ENCODE assay signal across 8 mouse cellular contexts in genomic region chr9:78615401-78616021, GRCm38 (mm10). TPM values are rescaled to one million over a fixed set of nuclear protein-coding genes. Genes with fewer than 3 reads are reported as not detected.
DNase-seq lines count a peak whose midpoint lies in the region; ATAC-seq lines count a peak whose summit lies in the region.

Gene Cd109 (plus strand): TSS chr9:78615546.

- no peaks in the 10 kb centered on the region for H3K9me3 ChIP-seq in forebrain, embryonic 14.5 days (replicated peaks; ENCODE audit: control insufficient read depth, low read length)
- H3K9me3 ChIP-seq in limb, embryonic 12.5 days = no peaks in the 10 kb centered on the region
- H3K9me3 ChIP-seq in midbrain, embryonic 12.5 days = no peaks in the 10 kb centered on the region

- ATAC-seq in forebrain, embryonic 14.5 days = peak; percentile 76
- ATAC-seq in limb, embryonic 12.5 days (ENCODE audit: insufficient number of reproducible peaks, insufficient read depth, low FRiP score, low TSS enrichment, low read depth) = peak; percentile 63
- peak; percentile 87 for ATAC-seq in midbrain, embryonic 12.5 days (ENCODE audit: low FRiP score, low read depth)

- H3K4me2 ChIP-seq in forebrain, embryonic 14.5 days (ENCODE audit: low read length) = peak within 1 kb of the TSS; percentile 97
- peak within 1 kb of the TSS; percentile 90 for H3K4me2 ChIP-seq in limb, embryonic 12.5 days
- H3K4me2 ChIP-seq in midbrain, embryonic 12.5 days (replicated peaks) = peak within 1 kb of the TSS; percentile 78

- no peaks in the 10 kb centered on the region for H3K36me3 ChIP-seq in forebrain, embryonic 14.5 days (ENCODE audit: control insufficient read depth, insufficient read depth, low read length)
- H3K36me3 ChIP-seq in limb, embryonic 12.5 days = no peaks in the 10 kb centered on the region
- H3K36me3 ChIP-seq in midbrain, embryonic 12.5 days = no peaks in the 10 kb centered on the region

- peak; percentile 20 to 24 for DNase-seq in cerebellum, postnatal 14 days
- DNase-seq in cerebellum, adult 9-10 months = no peak
- peak; percentile 87 for DNase-seq in ZHBTc4 (ENCODE audit: low read depth, low spot score)
- peak; percentile 57 for DNase-seq in forebrain, embryonic 14.5 days (ENCODE audit: low spot score)
- DNase-seq in heart, postnatal 36 days = peak; percentile 41 to 56
- peak; percentile 42 for DNase-seq in urinary bladder, postnatal 14 days (ENCODE audit: low spot score)

- peak within 1 kb of the TSS; percentile 73 for H3K9ac ChIP-seq in forebrain, embryonic 14.5 days (ENCODE audit: low read length)
- peak within 1 kb of the TSS; percentile 77 for H3K9ac ChIP-seq in limb, embryonic 12.5 days (replicated peaks)
- H3K9ac ChIP-seq in midbrain, embryonic 12.5 days (replicated peaks) = peak within 1 kb of the TSS; percentile 60

- intact Hi-C loops in heart, postnatal 36 days (cut with DNase I) = no loop called here

- 0 out of 2 replicates have a peak, but pooled peaks cover 2% of the 10 kb centered on the region for H3K27me3 ChIP-seq in forebrain, embryonic 14.5 days (replicated peaks; ENCODE audit: control insufficient read depth, insufficient read depth, low read length)
- peaks cover 11% of the 10 kb centered on the region; the same call in 1 of the 2 replicates for H3K27me3 ChIP-seq in limb, embryonic 12.5 days
- peaks cover 27% of the 10 kb centered on the region; the same call in 1 of the 2 replicates for H3K27me3 ChIP-seq in midbrain, embryonic 12.5 days

- no peak within 1 kb of the TSS for H3K27ac ChIP-seq in forebrain, embryonic 14.5 days (ENCODE audit: low read depth, low read length)
- H3K27ac ChIP-seq in limb, embryonic 12.5 days = 0 out of 2 replicates have a peak within 1 kb of the TSS, but pooled peaks have one; percentile 45
- no peak within 1 kb of the TSS for H3K27ac ChIP-seq in midbrain, embryonic 12.5 days (replicated peaks)

- peaks cover 11% of the 10 kb centered on the region for H3K4me1 ChIP-seq in forebrain, embryonic 14.5 days (ENCODE audit: control insufficient read depth, insufficient read depth, low read length)
- peaks cover 16% of the 10 kb centered on the region for H3K4me1 ChIP-seq in limb, embryonic 12.5 days (replicated peaks)
- peaks cover 10% of the 10 kb centered on the region; the same call in 1 of the 2 replicates for H3K4me1 ChIP-seq in midbrain, embryonic 12.5 days

- WGBS in forebrain, embryonic 14.5 days = under 1% methylated on average over 43 of the region's 43 CpGs
- under 1% methylated on average over 43 of the region's 43 CpGs for WGBS in limb, embryonic 12.5 days
- under 1% methylated on average over 42 of the region's 43 CpGs for WGBS in midbrain, embryonic 12.5 days

- H3K4me3 ChIP-seq in forebrain, embryonic 14.5 days (ENCODE audit: low read depth, low read length) = peak within 1 kb of the TSS; percentile 65
- peak within 1 kb of the TSS; percentile 61 for H3K4me3 ChIP-seq in limb, embryonic 12.5 days (replicated peaks)
- H3K4me3 ChIP-seq in midbrain, embryonic 12.5 days = peak within 1 kb of the TSS; percentile 60

RNA-seq across cellular contexts. Expression of gene Cd109, which starts in this region (rescaled TPM):
- polyA plus RNA-seq in forebrain, embryonic 14.5 days (2014; fragmentation: Nextera tagmentation; extraction: Ambion mirVana) = 1.5 and 2.1 TPM in 2 replicates
- 1 to 10 TPM; 1.6 to 1.9 TPM for total RNA-seq in heart, postnatal 36 days (2021)
- polyA plus RNA-seq in limb, embryonic 12.5 days (2016; fragmentation: Nextera tagmentation; extraction: Ambion mirVana) = 5.3 and 5.7 TPM in 2 replicates
- 4.5 and 5.1 TPM in 2 replicates for polyA plus RNA-seq in midbrain, embryonic 12.5 days (2016; fragmentation: Nextera tagmentation; extraction: Ambion mirVana)
